Comparison of ENCODE assay signal across 10 mouse cellular contexts in the genomic region with DNA sequence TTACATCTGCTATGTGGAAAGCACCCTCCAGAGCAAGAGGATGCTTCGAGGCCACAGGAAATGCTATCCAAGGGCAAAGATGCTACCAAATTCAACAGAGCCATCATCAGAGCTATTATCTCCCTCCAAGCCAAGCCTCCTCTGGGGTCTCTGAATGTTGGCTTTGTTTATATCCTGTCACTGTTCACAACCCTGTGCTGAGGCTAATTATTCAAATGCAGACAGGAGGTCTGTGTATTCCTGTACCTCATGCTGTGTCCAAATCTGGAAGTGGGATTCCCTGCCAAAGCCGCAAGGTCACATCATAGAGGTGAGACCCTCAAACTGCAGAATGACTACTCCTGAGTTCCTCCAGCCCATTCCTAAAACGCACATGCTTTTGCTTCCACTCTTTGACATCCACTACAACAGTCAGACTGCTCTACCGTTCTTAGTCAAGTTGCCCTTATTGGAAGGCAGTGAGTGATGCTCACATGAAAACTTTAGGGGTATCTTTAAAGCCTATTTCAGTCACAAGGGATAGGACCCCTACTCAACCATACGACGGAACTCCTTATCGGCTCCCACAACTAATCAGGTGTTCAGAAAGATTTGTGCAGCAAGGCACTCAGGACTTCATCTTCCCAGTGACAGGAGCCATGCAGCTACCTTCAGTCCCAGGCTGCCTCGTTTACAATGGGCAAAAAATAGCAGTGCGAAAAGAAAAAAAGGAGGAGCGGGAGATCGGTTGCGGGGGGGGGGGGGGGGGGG.
A peak's percentile ranks its signal among the peaks of the same experiment; 100 is the strongest.
DNase-seq lines count a peak whose midpoint lies in the region; ATAC-seq and TF ChIP-seq lines count a peak whose summit lies in the region.
"Had no signal": no experiment of that assay in that cellular context is flagged by ENCODE, and none has a peak within 500 bp of the region (broad histone marks: within the 10 kb centered on the region; RNA-seq: fewer than 3 reads in every experiment).

No protein-coding gene starts in this region.

- H3K9ac ChIP-seq in kidney, postnatal 0 days (ENCODE audit: low read depth, low read length): no peak overlapping the region
- no peak overlapping the region for H3K9ac ChIP-seq in kidney, embryonic 14.5 days (ENCODE audit: low read depth, low read length)
- no peak overlapping the region for H3K9ac ChIP-seq in forebrain, postnatal 0 days
- H3K9ac ChIP-seq in midbrain, embryonic 14.5 days (replicated peaks; ENCODE audit: low read length): no peak overlapping the region

- peak overlapping the region; percentile 11; the same call in 1 of the 2 replicates for H3K4me2 ChIP-seq in kidney, postnatal 0 days (ENCODE audit: low read length)
- H3K4me2 ChIP-seq in kidney, embryonic 14.5 days (replicated peaks; ENCODE audit: low read depth, low read length): no peak overlapping the region
- peak overlapping the region; percentile 15 for H3K4me2 ChIP-seq in forebrain, postnatal 0 days (ENCODE audit: low read depth)
- peak overlapping the region; percentile 39 for H3K4me2 ChIP-seq in midbrain, embryonic 14.5 days (ENCODE audit: low read length)

- no peak for TF ChIP-seq CTCF in kidney, postnatal 0 days (IDR thresholded peaks at IDR 0.05; ENCODE audit: low read depth)
- no peak for TF ChIP-seq CTCF in forebrain, postnatal 0 days (IDR thresholded peaks at IDR 0.05; ENCODE audit: low read depth)

- H3K4me1 ChIP-seq in kidney, postnatal 0 days (replicated peaks; ENCODE audit: insufficient read depth, low read length): no peaks in the 10 kb centered on the region
- peaks cover 8% of the 10 kb centered on the region; the same call in 1 of the 2 replicates for H3K4me1 ChIP-seq in kidney, embryonic 14.5 days (ENCODE audit: control insufficient read depth, insufficient read depth, low read length)
- no peaks in the 10 kb centered on the region for H3K4me1 ChIP-seq in forebrain, postnatal 0 days (ENCODE audit: insufficient read depth)
- H3K4me1 ChIP-seq in midbrain, embryonic 14.5 days (ENCODE audit: control insufficient read depth, insufficient read depth, low read length): peaks cover 25% of the 10 kb centered on the region

- no peak overlapping the region for H3K4me3 ChIP-seq in kidney, postnatal 0 days (replicated peaks; ENCODE audit: low read depth, low read length)
- no peak overlapping the region for H3K4me3 ChIP-seq in kidney, embryonic 14.5 days (ENCODE audit: low read length)
- H3K4me3 ChIP-seq in forebrain, postnatal 0 days (ENCODE audit: low read depth, low read length): no peak overlapping the region
- H3K4me3 ChIP-seq in midbrain, embryonic 14.5 days (replicated peaks; ENCODE audit: low read depth, low read length): 0 out of 2 replicates have a peak overlapping the region, but pooled peaks have one; percentile 8

- H3K9me3 ChIP-seq in kidney, postnatal 0 days (replicated peaks; ENCODE audit: low read length): no peaks in the 10 kb centered on the region
- H3K9me3 ChIP-seq in kidney, embryonic 14.5 days (ENCODE audit: control insufficient read depth, low read length): no peaks in the 10 kb centered on the region
- H3K9me3 ChIP-seq in forebrain, postnatal 0 days (ENCODE audit: low read length): no peaks in the 10 kb centered on the region
- H3K9me3 ChIP-seq in midbrain, embryonic 14.5 days (ENCODE audit: control insufficient read depth, low read length): no peaks in the 10 kb centered on the region

- 61% methylated on average over 9 of the region's 12 CpGs for WGBS in kidney, postnatal 0 days
- WGBS in kidney, embryonic 14.5 days: 66% methylated on average over 9 of the region's 12 CpGs
- WGBS in forebrain, postnatal 0 days: 31% methylated on average over 12 of the region's 12 CpGs
- WGBS in midbrain, embryonic 14.5 days: 35% methylated on average over 11 of the region's 12 CpGs

- H3K27me3 ChIP-seq in kidney, postnatal 0 days (ENCODE audit: insufficient read depth, low read length): no peaks in the 10 kb centered on the region
- no peaks in the 10 kb centered on the region for H3K27me3 ChIP-seq in kidney, embryonic 14.5 days (ENCODE audit: control insufficient read depth, insufficient read depth, low read length)
- H3K27me3 ChIP-seq in forebrain, postnatal 0 days (ENCODE audit: insufficient read depth, low read length): no peaks in the 10 kb centered on the region
- H3K27me3 ChIP-seq in midbrain, embryonic 14.5 days (ENCODE audit: control insufficient read depth, insufficient read depth, low read length): no peaks in the 10 kb centered on the region

- peaks cover 6% of the 10 kb centered on the region; the same call in 1 of the 2 replicates for H3K36me3 ChIP-seq in kidney, postnatal 0 days (ENCODE audit: insufficient read depth, low read length)
- H3K36me3 ChIP-seq in kidney, embryonic 14.5 days (ENCODE audit: control insufficient read depth, insufficient read depth, low read length): peaks cover 3% of the 10 kb centered on the region; the same call in 1 of the 2 replicates
- peaks cover 7% of the 10 kb centered on the region; the same call in 1 of the 2 replicates for H3K36me3 ChIP-seq in forebrain, postnatal 0 days (ENCODE audit: insufficient read depth)
- no peaks in the 10 kb centered on the region for H3K36me3 ChIP-seq in midbrain, embryonic 14.5 days (ENCODE audit: control insufficient read depth, insufficient read depth, low read length)

- DNase-seq in kidney, postnatal 0 days (ENCODE audit: low spot score): no peak
- DNase-seq in cerebellum, adult 9-10 months: peak; percentile 70
- DNase-seq in forebrain, postnatal 0 days: no peak
- DNase-seq in midbrain, embryonic 14.5 days: no peak
- no peak for DNase-seq in adrenal gland, postnatal 25 days
- no peak for DNase-seq in spleen, adult 18-20 months
- DNase-seq: adrenal gland, postnatal 36 days; thymus, adult 2 months had no signal

- H3K27ac ChIP-seq in kidney, postnatal 0 days: no peak overlapping the region
- H3K27ac ChIP-seq in kidney, embryonic 14.5 days (ENCODE audit: low read depth, low read length): no peak overlapping the region
- no peak overlapping the region for H3K27ac ChIP-seq in forebrain, postnatal 0 days (ENCODE audit: low read depth, low read length)
- H3K27ac ChIP-seq in midbrain, embryonic 14.5 days (replicated peaks; ENCODE audit: low read depth, low read length): no peak overlapping the region

- no peak for ATAC-seq in kidney, postnatal 0 days (replicated peaks; ENCODE audit: low FRiP score, low read depth)
- ATAC-seq in kidney, embryonic 14.5 days (ENCODE audit: low FRiP score, low TSS enrichment): no peak
- ATAC-seq in forebrain, postnatal 0 days: no peak; the same call in 1 of the 2 replicates
- ATAC-seq in midbrain, embryonic 14.5 days (ENCODE audit: low FRiP score, low TSS enrichment): no peak
- no peak for ATAC-seq in monocyte, adult 5-6 weeks (replicated peaks; ENCODE audit: insufficient number of reproducible peaks, low FRiP score, low TSS enrichment, poor library complexity, severe bottlenecking)
